Mouse (Mus musculus) stomach, postnatal 0 days (tissue): ENCODE measurements around the gene Rasgef1b. TPM values are rescaled to one million over a fixed set of nuclear protein-coding genes. Genes with fewer than 3 reads are reported as not detected.

ENCODE experiments used
- ATAC-seq: fragments of 200-750 bp; cut with Nextera tagmentation; 2 replicates; pipeline ENCODE4 v1.8.0; 2017; ENCODE audit not compliant: low FRiP score, low TSS enrichment
- DNase-seq: peaks from one replicate; pipeline ENCODE4 v3.0.0-alpha.2; 2016; ENCODE audit warnings: low spot score
- H3K27ac ChIP-seq: fragments of 300-500 bp; sonication (generic); replicated peaks from 2 replicates; pipeline ENCODE4 v1.5.1; 2014; ENCODE audit warnings: mild to moderate bottlenecking, control low read depth
- H3K27me3 ChIP-seq: fragments of 300-500 bp; sonication (generic); 2 replicates; pipeline ENCODE4 v1.6.1; 2014; ENCODE audit warnings: low read length; ENCODE audit not compliant: control insufficient read depth, insufficient read depth
- H3K36me3 ChIP-seq: fragments of 300-500 bp; sonication (generic); 2 replicates; pipeline ENCODE4 v1.6.1; 2014; ENCODE audit warnings: low read length, mixed read lengths; ENCODE audit not compliant: control insufficient read depth, insufficient read depth
- H3K4me1 ChIP-seq: fragments of 300-500 bp; sonication (generic); replicated peaks from 2 replicates; pipeline ENCODE4 v1.6.1; 2014; ENCODE audit warnings: antibody characterized with exemption; ENCODE audit not compliant: control insufficient read depth, insufficient read depth
- H3K4me2 ChIP-seq: fragments of 300-500 bp; sonication (generic); replicated peaks from 2 replicates; pipeline ENCODE4 v1.6.1; 2014; ENCODE audit warnings: low read depth, mild to moderate bottlenecking, control low read depth, moderate library complexity
- H3K4me3 ChIP-seq: fragments of 300-500 bp; sonication (generic); 2 replicates; pipeline ENCODE4 v1.5.1; 2014; ENCODE audit warnings: low read depth, low read length, control low read depth
- H3K9ac ChIP-seq: fragments of 300-500 bp; sonication (generic); 2 replicates; pipeline ENCODE4 v1.6.1; 2014; ENCODE audit warnings: mild to moderate bottlenecking, low read length, control low read depth, mixed read lengths
- H3K9me3 ChIP-seq: fragments of 300-500 bp; sonication (generic); 2 replicates; pipeline ENCODE4 v1.6.1; 2016; ENCODE audit warnings: low read length; ENCODE audit not compliant: control insufficient read depth
- CTCF ChIP-seq: IDR thresholded peaks from 2 replicates; pipeline ENCODE4 v1.5.1; 2016; ENCODE audit warnings: antibody characterized with exemption, low read depth, mild to moderate bottlenecking, moderate library complexity
- EP300 ChIP-seq: optimal IDR thresholded peaks from 2 replicates; pipeline ENCODE3; 2016; ENCODE audit warnings: antibody characterized with exemption
- WGBS: fragments of 180-500 bp; shearing (Covaris S2); extraction: QIAGEN DNeasy Blood & Tissue Kit; methylation state at CpG from one replicate; pipeline ENCODE4 v1.1.7; 2014; 5-methylcytosine and 5-hydroxymethylcytosine counted together
- polyA plus RNA-seq: library from polyadenylated mRNA; unstranded; fragments of >200 nt; fragmentation: Nextera tagmentation; extraction: Ambion mirVana; gene quantifications from 2 replicates; pipeline ENCODE4 v1.2.1, GENCODE M21; 2015

The Rasgef1b gene
- polyA plus RNA-seq, 1 experiment from 2014 or later = 37.4 TPM

GRCm38 (mm10) chr5:99506109-99506508, 222.8 kb downstream of the Rasgef1b start:
- no peaks in the 10 kb centered on the region for H3K4me1 ChIP-seq
- DNase-seq (no peak), ATAC-seq (no peak)
- H3K4me3 ChIP-seq = no peak overlapping the region
- H3K27me3 ChIP-seq = no peaks in the 10 kb centered on the region
- H3K9ac ChIP-seq = no peak overlapping the region
- no peaks in the 10 kb centered on the region for H3K36me3 ChIP-seq
- whole genome bisulfite sequencing = 68% methylated on average over 7 of the region's 7 CpGs
- no peak overlapping the region for H3K27ac ChIP-seq
- no peaks in the 10 kb centered on the region for H3K9me3 ChIP-seq
- no peak overlapping the region for H3K4me2 ChIP-seq
- TF ChIP-seq EP300 = no peak
- TF ChIP-seq CTCF = no peak

GRCm38 (mm10) chr5:99504349-99504830, 224.5 kb downstream of the Rasgef1b start:
- H3K36me3 ChIP-seq = no peaks in the 10 kb centered on the region
- DNase-seq = no peak
- no peaks in the 10 kb centered on the region for H3K27me3 ChIP-seq
- no peak for TF ChIP-seq EP300
- TF ChIP-seq CTCF = peak; percentile 41
- H3K4me2 ChIP-seq = no peak overlapping the region
- ATAC-seq = no peak
- H3K9me3 ChIP-seq = no peaks in the 10 kb centered on the region
- H3K9ac ChIP-seq = no peak overlapping the region
- 58% methylated on average over 9 of the region's 9 CpGs for WGBS
- H3K4me3 ChIP-seq = no peak overlapping the region
- no peaks in the 10 kb centered on the region for H3K4me1 ChIP-seq
- H3K27ac ChIP-seq = no peak overlapping the region

- ATAC-seq = no peak
- H3K4me1 ChIP-seq = no peaks in the 10 kb centered on the region
- H3K36me3 ChIP-seq = no peaks in the 10 kb centered on the region
- H3K9me3 ChIP-seq = no peaks in the 10 kb centered on the region
- H3K27me3 ChIP-seq = no peaks in the 10 kb centered on the region
- H3K27ac ChIP-seq = no peak overlapping the region
- WGBS = 88% methylated on average over 9 of the region's 9 CpGs
- H3K9ac ChIP-seq = no peak overlapping the region
- H3K4me2 ChIP-seq = no peak overlapping the region
- no peak overlapping the region for H3K4me3 ChIP-seq
- no peak for DNase-seq
- TF ChIP-seq EP300 = no peak
- TF ChIP-seq CTCF = no peak
These were observed 226.2 kb downstream of the Rasgef1b start for GRCm38 (mm10) chr5:99502681-99503080.

- H3K36me3 ChIP-seq = no peaks in the 10 kb centered on the region
- no peaks in the 10 kb centered on the region for H3K27me3 ChIP-seq
- H3K4me2 ChIP-seq = no peak overlapping the region
- H3K4me1 ChIP-seq = no peaks in the 10 kb centered on the region
- H3K9ac ChIP-seq = no peak overlapping the region
- no peak overlapping the region for H3K4me3 ChIP-seq
- ATAC-seq (no peak), DNase-seq (no peak)
- H3K27ac ChIP-seq = no peak overlapping the region
- WGBS = 57% methylated on average over 7 of the region's 7 CpGs
- no peak for TF ChIP-seq EP300
- TF ChIP-seq CTCF = no peak
- no peaks in the 10 kb centered on the region for H3K9me3 ChIP-seq
These were observed 229.3 kb downstream of the Rasgef1b start for GRCm38 (mm10) chr5:99499404-99500089.

GRCm38 (mm10) chr5:99497856-99498255, 231.0 kb downstream of the Rasgef1b start:
- no peaks in the 10 kb centered on the region for H3K4me1 ChIP-seq
- H3K9me3 ChIP-seq = no peaks in the 10 kb centered on the region
- no peaks in the 10 kb centered on the region for H3K36me3 ChIP-seq
- H3K27ac ChIP-seq = no peak overlapping the region
- no peak overlapping the region for H3K4me2 ChIP-seq
- no peaks in the 10 kb centered on the region for H3K27me3 ChIP-seq
- TF ChIP-seq CTCF (no peak), EP300 (no peak)
- no peak for DNase-seq
- H3K4me3 ChIP-seq = no peak overlapping the region
- 29% methylated on average over 11 of the region's 11 CpGs for WGBS
- H3K9ac ChIP-seq = no peak overlapping the region
- no peak for ATAC-seq

- WGBS = 72% methylated on average over 8 of the region's 9 CpGs
- Histone ChIP-seq H3K27me3 (no peaks in the 10 kb centered on the region), H3K9ac (no peak overlapping the region), H3K9me3 (no peaks in the 10 kb centered on the region), H3K4me1 (no peaks in the 10 kb centered on the region), H3K36me3 (no peaks in the 10 kb centered on the region), H3K27ac (no peak overlapping the region), H3K4me3 (no peak overlapping the region), H3K4me2 (no peak overlapping the region)
- ATAC-seq (no peak), DNase-seq (no peak)
- TF ChIP-seq EP300 = no peak
- no peak for TF ChIP-seq CTCF
These were observed 231.7 kb downstream of the Rasgef1b start for GRCm38 (mm10) chr5:99496931-99497782.
